8 mouse cellular contexts compared by ENCODE assay signal in the genomic region with DNA sequence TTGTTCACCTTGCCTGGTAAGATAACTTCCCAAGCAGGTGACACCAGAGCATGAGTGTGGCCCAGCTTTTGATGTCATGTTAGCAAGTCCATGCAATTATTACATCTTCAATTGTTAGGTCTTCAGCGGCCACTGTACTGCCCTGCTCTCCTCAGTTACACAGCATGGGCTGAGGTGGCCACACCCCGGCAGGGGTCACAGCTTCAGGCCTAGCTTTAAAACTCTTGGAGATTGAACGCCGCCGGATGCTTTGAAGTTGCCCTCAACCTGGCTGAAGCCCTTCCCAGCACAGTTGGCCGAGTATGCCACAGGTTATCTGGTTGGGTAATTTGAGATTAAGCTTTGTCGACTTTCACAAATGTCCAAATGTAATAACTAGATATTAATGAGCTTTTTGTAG. TPM values are rescaled to one million over a fixed set of nuclear protein-coding genes. Genes with fewer than 3 reads are reported as not detected.
DNase-seq lines count a peak whose midpoint lies in the region; ATAC-seq and TF ChIP-seq lines count a peak whose summit lies in the region.

No protein-coding gene starts in this region.

- H3K4me2 ChIP-seq in forebrain, postnatal 0 days (ENCODE audit: low read depth) = peak overlapping the region; percentile 67

- H3K27me3 ChIP-seq in forebrain, postnatal 0 days (ENCODE audit: insufficient read depth, low read length) = no peaks in the 10 kb centered on the region
- no peaks in the 10 kb centered on the region for H3K27me3 ChIP-seq in splenic B cell, adult 2 months (ENCODE audit: control insufficient read depth, insufficient read depth, low read length, poor library complexity, severe bottlenecking)

- peak overlapping the region; percentile 88 for H3K27ac ChIP-seq in layer of hippocampus, adult 2 months
- H3K27ac ChIP-seq in forebrain, postnatal 0 days (ENCODE audit: low read depth, low read length) = no peak overlapping the region

- no peak for TF ChIP-seq CTCF in layer of hippocampus, adult 2 months (conservative IDR thresholded peaks at IDR 0.05)
- no peak for TF ChIP-seq CTCF in forebrain, postnatal 0 days (IDR thresholded peaks at IDR 0.05; ENCODE audit: low read depth)

- peak overlapping the region; percentile 91 for H3K4me3 ChIP-seq in layer of hippocampus, adult 2 months
- H3K4me3 ChIP-seq in forebrain, postnatal 0 days (ENCODE audit: low read depth, low read length) = peak overlapping the region; percentile 92

- peak overlapping the region; percentile 76 for H3K9ac ChIP-seq in forebrain, postnatal 0 days

- ATAC-seq in forebrain, postnatal 0 days = no peak

- no peaks in the 10 kb centered on the region for H3K9me3 ChIP-seq in forebrain, postnatal 0 days (ENCODE audit: low read length)

- no peak for DNase-seq in layer of hippocampus, adult 2 months (ENCODE audit: low spot score in 2 of 2)
- DNase-seq in layer of hippocampus, postnatal 36 days = no peak
- peak; percentile 41 for DNase-seq in adrenal gland, postnatal 14 days
- DNase-seq in forebrain, postnatal 0 days = no peak
- DNase-seq in liver (peak; percentile 16), adipocyte (ENCODE audit: low spot score) (no peak)
- peak; percentile 3 for DNase-seq in splenic B cell, adult 2 months (ENCODE audit: low read depth, low spot score)
- no peak for DNase-seq in layer of hippocampus, postnatal 14 days (ENCODE audit: low spot score in 2 of 2)

- H3K4me1 ChIP-seq in forebrain, postnatal 0 days (ENCODE audit: insufficient read depth) = peaks cover 17% of the 10 kb centered on the region

- H3K36me3 ChIP-seq in forebrain, postnatal 0 days (ENCODE audit: insufficient read depth) = peaks cover 3% of the 10 kb centered on the region; the same call in 1 of the 2 replicates
- H3K36me3 ChIP-seq in splenic B cell, adult 2 months (ENCODE audit: control insufficient read depth, insufficient read depth, low read length, poor library complexity, severe bottlenecking) = no peaks in the 10 kb centered on the region; the same call in 1 of the 2 replicates

- WGBS in forebrain, postnatal 0 days = 43% methylated on average over 7 of the region's 7 CpGs

RNA-seq across cellular contexts. Expression of a gene that starts 1.1 kb away (rescaled TPM):
- 10 to 100 TPM; 45.4 to 49.4 TPM for total RNA-seq in layer of hippocampus, adult 2 months (2021)
- total RNA-seq in layer of hippocampus, postnatal 36 days (2021) = 10 to 100 TPM; 41.2 to 49.4 TPM
- 117 and 131 TPM in 2 replicates for total RNA-seq in adrenal gland, postnatal 14 days (2021)
- 37.7 and 41.9 TPM in 2 replicates for total RNA-seq in forebrain, postnatal 0 days (2014; rRNA removed)
- 22.0 and 24.4 TPM in 2 replicates for polyA plus RNA-seq in forebrain, postnatal 0 days (2015; fragmentation: Nextera tagmentation; extraction: Ambion mirVana)
- total RNA-seq in layer of hippocampus, postnatal 14 days (2021) = 10 to 100 TPM; 33.5 to 38.1 TPM

RNA-seq across cellular contexts. Expression of a gene that starts 31.6 kb away (rescaled TPM):
- total RNA-seq in layer of hippocampus, adult 2 months (2021) = 1 to 10 TPM; 3.7 to 4.5 TPM
- total RNA-seq in layer of hippocampus, postnatal 36 days (2021) = 1 to 10 TPM; 3.3 to 4.2 TPM
- 3.3 and 4.4 TPM in 2 replicates for total RNA-seq in adrenal gland, postnatal 14 days (2021)
- total RNA-seq in forebrain, postnatal 0 days (2014; rRNA removed) = 3.5 and 4.6 TPM in 2 replicates
- polyA plus RNA-seq in forebrain, postnatal 0 days (2015; fragmentation: Nextera tagmentation; extraction: Ambion mirVana) = 3.9 and 4.0 TPM in 2 replicates
- total RNA-seq in layer of hippocampus, postnatal 14 days (2021) = 1 to 10 TPM; 3.8 to 4.8 TPM

RNA-seq across cellular contexts. Expression of a gene that starts 31.7 kb away (rescaled TPM):
- 10 to 100 TPM; 28.8 to 30.9 TPM for total RNA-seq in layer of hippocampus, adult 2 months (2021)
- 10 to 100 TPM; 27.9 to 32.4 TPM for total RNA-seq in layer of hippocampus, postnatal 36 days (2021)
- 17.6 and 21.8 TPM in 2 replicates for total RNA-seq in adrenal gland, postnatal 14 days (2021)
- total RNA-seq in forebrain, postnatal 0 days (2014; rRNA removed) = 18.2 and 23.5 TPM in 2 replicates
- 31.9 and 34.3 TPM in 2 replicates for polyA plus RNA-seq in forebrain, postnatal 0 days (2015; fragmentation: Nextera tagmentation; extraction: Ambion mirVana)
- total RNA-seq in layer of hippocampus, postnatal 14 days (2021) = 10 to 100 TPM; 23.1 to 27.7 TPM

RNA-seq across cellular contexts. Expression of a gene that starts 33.1 kb away (rescaled TPM):
- 1 to 10 TPM in 1 of 2 experiments, under 1 TPM in 1; 0.93 to 1.1 TPM for total RNA-seq in layer of hippocampus, adult 2 months (2021)
- under 1 TPM; 0.43 to 0.47 TPM for total RNA-seq in layer of hippocampus, postnatal 36 days (2021)
- 3.0 and 3.3 TPM in 2 replicates for total RNA-seq in adrenal gland, postnatal 14 days (2021)
- total RNA-seq in forebrain, postnatal 0 days (2014; rRNA removed) = 0.46 and 1.5 TPM in 2 replicates
- polyA plus RNA-seq in forebrain, postnatal 0 days (2015; fragmentation: Nextera tagmentation; extraction: Ambion mirVana) = 0.30 and 0.47 TPM in 2 replicates
- under 1 TPM; 0.69 to 0.76 TPM for total RNA-seq in layer of hippocampus, postnatal 14 days (2021)

Comparison
In these comparisons a context has a peak if more than half of its experiments do, and no peak if none do; other contexts are left out.
1. DNase-seq: peak in adrenal gland, postnatal 14 days (single experiment), liver (single experiment) and splenic B cell, adult 2 months (single experiment); none in layer of hippocampus, adult 2 months (0 of 2), layer of hippocampus, postnatal 36 days (0 of 2), forebrain, postnatal 0 days (single experiment), adipocyte (single experiment) and layer of hippocampus, postnatal 14 days (0 of 2).